Mouse (Mus musculus): ENCODE data around the gene Slc6a21. TPM values are rescaled to one million over a fixed set of nuclear protein-coding genes. Genes with fewer than 3 reads are reported as not detected.

Gene Slc6a21
- polyA plus RNA-seq, 1 experiment from 2014 or later: not detected

DNA sequence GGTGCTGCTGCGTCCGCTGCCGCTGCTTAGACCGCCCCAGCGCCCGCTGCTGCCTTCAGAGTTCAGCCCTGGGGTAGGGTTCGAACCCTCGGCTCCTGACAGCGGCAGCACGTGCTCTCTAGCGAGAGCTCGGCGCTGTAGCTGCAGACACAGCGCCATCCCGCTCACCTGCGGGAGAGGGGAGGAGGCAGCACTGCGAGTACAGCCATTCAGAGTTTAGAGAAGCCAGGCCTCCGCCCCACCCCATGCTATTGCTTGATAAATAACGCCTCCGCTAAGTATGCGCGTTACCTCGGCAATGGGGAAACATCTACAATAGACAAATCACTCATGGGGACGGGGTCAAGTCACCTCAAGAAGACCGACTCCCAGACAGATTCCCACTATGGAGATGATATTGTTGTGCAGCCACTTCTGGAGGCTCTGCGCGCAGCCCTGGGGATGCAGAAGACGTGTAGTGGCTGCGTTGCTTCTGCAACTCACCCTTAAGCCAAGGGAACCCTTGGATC is 42.9 kb upstream of the Slc6a21 start:
- no peaks in the 10 kb centered on the region for H3K9me3 ChIP-seq (replicated peaks; ENCODE audit: control insufficient read depth, low read length)
- H3K4me2 ChIP-seq: peak overlapping the region; percentile 61
- peak overlapping the region; percentile 60 for H3K27ac ChIP-seq (ENCODE audit: low read depth, low read length)
- peak overlapping the region; percentile 32 for H3K4me3 ChIP-seq (ENCODE audit: low read depth, low read length)
- WGBS (ENCODE audit: insufficient replicate concordance): 7% methylated on average over 29 of the region's 29 CpGs
- H3K9ac ChIP-seq (ENCODE audit: low read depth, low read length): peak overlapping the region; percentile 36; the same call in 1 of the 2 replicates
- H3K4me1 ChIP-seq (ENCODE audit: control insufficient read depth, insufficient read depth, low read length): peaks cover 40% of the 10 kb centered on the region
- H3K27me3 ChIP-seq (ENCODE audit: control insufficient read depth, insufficient read depth, low read length): peaks cover 18% of the 10 kb centered on the region
- H3K36me3 ChIP-seq (ENCODE audit: control insufficient read depth, insufficient read depth, low read length): peaks cover 24% of the 10 kb centered on the region
- ATAC-seq (replicated peaks; ENCODE audit: insufficient number of reproducible peaks, low FRiP score, low TSS enrichment): no peak

DNA sequence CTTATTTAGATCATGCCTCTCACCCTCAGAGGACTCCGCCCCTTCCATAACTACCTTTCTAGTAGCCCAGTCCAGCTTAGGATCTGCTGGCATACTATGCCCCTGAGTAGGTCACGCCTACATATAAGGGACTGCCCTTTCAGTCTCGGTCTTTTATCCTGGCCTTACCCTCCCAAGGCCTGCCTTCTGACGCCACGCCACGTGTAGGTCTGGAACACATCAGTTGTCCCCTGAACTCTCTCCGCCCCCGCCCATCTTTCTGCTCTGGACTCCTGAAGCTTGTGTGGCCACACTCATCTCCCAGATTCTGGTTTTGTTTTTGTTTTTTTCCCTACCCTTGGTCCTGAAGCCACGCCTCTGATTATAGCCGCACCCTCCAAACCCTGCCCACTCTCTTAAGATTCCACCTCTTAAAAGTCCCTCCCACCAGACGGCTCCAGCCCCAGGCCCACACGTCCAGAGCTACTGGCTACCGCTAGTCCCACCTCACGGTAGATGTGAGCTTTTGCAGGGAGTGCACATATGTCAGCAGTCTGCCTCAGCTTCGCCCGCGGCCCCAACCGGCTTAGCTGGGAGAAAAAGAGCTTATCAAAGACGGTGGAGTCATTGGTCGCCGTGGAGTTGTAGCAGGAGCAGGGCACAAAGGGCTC is 42.3 kb upstream of the Slc6a21 start:
- Histone ChIP-seq H3K9ac (ENCODE audit: low read depth, low read length) (peak overlapping the region; percentile 52; the same call in 1 of the 2 replicates), H3K27ac (ENCODE audit: low read depth, low read length) (peak overlapping the region; percentile 60), H3K36me3 (ENCODE audit: control insufficient read depth, insufficient read depth, low read length) (peaks cover 19% of the 10 kb centered on the region), H3K27me3 (ENCODE audit: control insufficient read depth, insufficient read depth, low read length) (peaks cover 19% of the 10 kb centered on the region), H3K4me1 (ENCODE audit: control insufficient read depth, insufficient read depth, low read length) (peaks cover 40% of the 10 kb centered on the region), H3K9me3 (replicated peaks; ENCODE audit: control insufficient read depth, low read length) (no peaks in the 10 kb centered on the region), H3K4me2 (peak overlapping the region; percentile 61), H3K4me3 (ENCODE audit: low read depth, low read length) (peak overlapping the region; percentile 32)
- ATAC-seq (replicated peaks; ENCODE audit: insufficient number of reproducible peaks, low FRiP score, low TSS enrichment): peak; percentile 62
- WGBS (ENCODE audit: insufficient replicate concordance): 3% methylated on average over 21 of the region's 21 CpGs

DNA sequence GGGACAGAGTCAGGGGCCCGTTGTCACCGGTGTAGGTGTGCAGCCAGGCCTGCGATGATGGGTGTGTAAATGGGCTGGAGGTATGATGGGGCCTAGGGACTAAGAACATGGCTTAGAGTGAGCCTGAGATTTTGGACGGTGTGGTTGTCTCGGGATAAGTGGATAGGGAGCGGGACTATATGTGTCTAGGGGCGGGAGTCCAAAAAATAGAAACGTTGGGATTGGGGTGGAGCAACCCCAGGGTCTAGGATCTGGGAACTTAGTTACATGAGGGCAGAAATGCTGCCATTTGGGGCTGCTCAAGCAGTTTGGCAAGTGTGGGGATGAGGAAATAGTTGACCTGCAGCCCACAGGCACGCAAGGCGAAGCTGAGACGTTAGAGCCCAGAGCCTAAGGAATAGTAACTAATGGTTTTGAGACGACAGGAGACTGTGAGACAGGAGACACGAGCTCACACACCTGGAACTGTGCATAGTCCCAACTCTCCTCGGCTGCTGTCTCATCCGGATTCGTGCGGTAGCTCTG is 41.6 kb upstream of the Slc6a21 start:
- WGBS (ENCODE audit: insufficient replicate concordance): 26% methylated on average over 17 of the region's 17 CpGs
- H3K9ac ChIP-seq (ENCODE audit: low read depth, low read length): peak overlapping the region; percentile 52
- peak overlapping the region; percentile 61 for H3K4me2 ChIP-seq
- H3K36me3 ChIP-seq (ENCODE audit: control insufficient read depth, insufficient read depth, low read length): peaks cover 19% of the 10 kb centered on the region
- no peak for ATAC-seq (replicated peaks; ENCODE audit: insufficient number of reproducible peaks, low FRiP score, low TSS enrichment)
- peaks cover 43% of the 10 kb centered on the region for H3K4me1 ChIP-seq (ENCODE audit: control insufficient read depth, insufficient read depth, low read length)
- H3K4me3 ChIP-seq (ENCODE audit: low read depth, low read length): peak overlapping the region; percentile 32
- H3K27ac ChIP-seq (ENCODE audit: low read depth, low read length): peak overlapping the region; percentile 60
- H3K27me3 ChIP-seq (ENCODE audit: control insufficient read depth, insufficient read depth, low read length): peaks cover 19% of the 10 kb centered on the region
- no peaks in the 10 kb centered on the region for H3K9me3 ChIP-seq (replicated peaks; ENCODE audit: control insufficient read depth, low read length)

DNA sequence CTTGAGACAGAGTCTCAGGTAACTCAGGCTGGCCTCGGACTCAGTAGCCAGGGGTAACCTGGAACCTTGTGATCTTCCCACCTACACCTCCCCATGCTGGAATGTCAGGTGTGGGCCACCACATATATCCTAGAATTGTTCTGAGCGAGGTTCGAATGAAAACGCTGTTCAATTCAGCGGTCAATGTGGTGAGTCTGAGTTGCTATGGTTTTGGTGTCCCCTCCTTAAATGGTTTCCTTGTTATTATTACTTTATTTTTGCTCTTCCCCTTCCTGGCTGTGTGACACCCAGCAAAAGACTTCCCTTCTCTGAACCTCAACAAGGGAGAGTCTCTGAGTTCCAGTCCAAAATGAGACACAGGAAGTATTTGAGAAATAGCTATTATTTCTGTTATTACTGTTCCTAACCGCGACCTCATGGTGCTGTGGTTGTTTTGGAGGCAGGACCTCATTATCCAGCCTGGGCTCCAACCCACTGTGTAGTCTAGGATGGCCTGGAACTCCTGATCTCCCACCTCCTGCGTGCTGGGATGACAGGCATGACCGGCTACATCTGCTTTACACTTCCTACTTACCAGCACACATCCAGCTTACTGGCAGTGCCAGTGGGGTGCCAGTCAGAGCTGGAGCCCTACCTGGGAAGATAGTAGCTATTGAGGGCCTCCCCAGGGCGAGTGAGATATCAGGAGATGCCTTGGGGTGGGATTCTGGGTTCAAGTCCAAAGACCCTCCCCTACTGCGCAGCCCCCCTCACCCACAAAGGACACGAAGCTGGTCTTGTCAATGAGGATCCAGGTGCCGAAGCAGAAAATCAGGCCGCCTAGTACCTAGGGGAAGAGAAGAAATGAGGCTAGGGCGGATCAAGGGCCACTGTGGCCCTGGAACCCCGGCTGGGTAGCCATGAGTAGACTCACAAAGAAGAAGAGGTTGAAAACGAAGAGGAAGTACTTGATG is 39.3 kb upstream of the Slc6a21 start:
- no peaks in the 10 kb centered on the region for H3K9me3 ChIP-seq (replicated peaks; ENCODE audit: control insufficient read depth, low read length)
- peaks cover 19% of the 10 kb centered on the region for H3K27me3 ChIP-seq (ENCODE audit: control insufficient read depth, insufficient read depth, low read length)
- H3K9ac ChIP-seq (ENCODE audit: low read depth, low read length): no peak overlapping the region
- WGBS (ENCODE audit: insufficient replicate concordance): 71% methylated on average over 17 of the region's 17 CpGs
- H3K4me3 ChIP-seq (ENCODE audit: low read depth, low read length): no peak overlapping the region
- H3K27ac ChIP-seq (ENCODE audit: low read depth, low read length): no peak overlapping the region
- peaks cover 37% of the 10 kb centered on the region for H3K4me1 ChIP-seq (ENCODE audit: control insufficient read depth, insufficient read depth, low read length)
- H3K36me3 ChIP-seq (ENCODE audit: control insufficient read depth, insufficient read depth, low read length): no peaks in the 10 kb centered on the region
- no peak for ATAC-seq (replicated peaks; ENCODE audit: insufficient number of reproducible peaks, low FRiP score, low TSS enrichment)
- H3K4me2 ChIP-seq: peak overlapping the region; percentile 15

DNA sequence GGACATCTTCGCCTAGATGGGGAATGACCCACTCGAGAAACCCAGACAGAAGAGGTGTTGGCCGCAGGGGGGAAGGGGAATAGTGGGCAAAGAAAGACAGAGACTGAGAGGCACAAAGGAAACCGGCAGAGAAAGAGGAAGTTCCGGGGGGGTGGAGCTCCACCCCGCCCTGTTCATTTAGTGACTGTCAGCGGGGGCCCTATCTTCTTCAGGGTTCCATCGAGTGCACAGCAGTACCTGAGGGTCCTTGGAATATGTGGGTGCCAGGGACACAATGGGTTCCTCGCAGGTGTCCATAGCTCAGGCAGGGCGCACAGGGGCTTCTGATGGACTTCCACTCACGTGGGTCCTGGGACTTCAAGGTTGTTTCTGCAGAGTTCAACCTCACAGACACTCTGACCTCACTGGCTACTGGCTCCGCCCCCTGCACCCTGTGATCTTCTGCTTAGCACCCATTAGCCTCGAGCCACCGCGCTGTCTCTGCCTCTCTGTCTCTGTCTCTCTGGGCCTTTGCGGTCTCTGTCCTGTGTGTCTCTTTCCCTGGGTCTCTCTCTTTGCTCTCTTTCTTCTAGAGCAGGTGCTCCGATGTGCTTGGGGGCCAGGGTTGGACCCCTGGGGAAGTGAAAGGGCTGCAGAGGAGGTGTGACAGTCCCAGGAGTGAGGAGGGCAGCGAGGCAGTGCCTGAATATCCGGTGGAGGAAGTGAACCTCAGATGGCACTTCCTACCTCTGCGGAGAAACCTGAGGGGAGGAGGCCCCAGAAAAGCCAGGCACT is 38.4 kb upstream of the Slc6a21 start, which contains the start of gene Cd37:
Cd37 (minus strand) TSS at position 393 of the 774 bp plus-strand sequence.
- peaks cover 28% of the 10 kb centered on the region for H3K4me1 ChIP-seq (ENCODE audit: control insufficient read depth, insufficient read depth, low read length)
- no peaks in the 10 kb centered on the region for H3K36me3 ChIP-seq (ENCODE audit: control insufficient read depth, insufficient read depth, low read length)
- no peak within 1 kb of the TSS for H3K4me3 ChIP-seq (ENCODE audit: low read depth, low read length)
- peak within 1 kb of the TSS; percentile 15 for H3K4me2 ChIP-seq
- no peaks in the 10 kb centered on the region for H3K9me3 ChIP-seq (replicated peaks; ENCODE audit: control insufficient read depth, low read length)
- peaks cover 19% of the 10 kb centered on the region for H3K27me3 ChIP-seq (ENCODE audit: control insufficient read depth, insufficient read depth, low read length)
- no peak for ATAC-seq (replicated peaks; ENCODE audit: insufficient number of reproducible peaks, low FRiP score, low TSS enrichment)
- 24% methylated on average over 20 of the region's 20 CpGs for WGBS (ENCODE audit: insufficient replicate concordance)
- H3K9ac ChIP-seq (ENCODE audit: low read depth, low read length): no peak within 1 kb of the TSS
- H3K27ac ChIP-seq (ENCODE audit: low read depth, low read length): no peak within 1 kb of the TSS

DNA sequence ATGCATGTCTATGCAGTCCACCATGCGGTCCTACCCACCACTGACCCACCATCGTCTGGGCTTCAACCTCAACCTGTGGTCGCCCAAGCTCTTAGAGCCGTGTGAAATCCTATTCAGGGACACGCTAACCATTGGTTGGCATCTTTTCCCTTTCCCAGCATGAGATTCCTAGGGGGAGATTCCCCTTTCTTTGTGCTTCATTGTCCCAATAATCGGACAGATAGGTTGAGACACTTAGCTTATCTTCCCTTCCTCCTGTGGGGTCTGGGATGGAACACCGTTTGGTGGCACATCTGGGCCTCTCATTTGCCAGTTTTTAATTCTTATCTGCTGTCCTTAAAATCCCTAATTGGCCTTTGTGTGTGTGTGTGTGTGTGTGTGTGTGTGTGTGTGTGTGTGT is 37.2 kb upstream of the Slc6a21 start:
- no peaks in the 10 kb centered on the region for H3K36me3 ChIP-seq (ENCODE audit: control insufficient read depth, insufficient read depth, low read length)
- no peak for ATAC-seq (replicated peaks; ENCODE audit: insufficient number of reproducible peaks, low FRiP score, low TSS enrichment)
- no peak overlapping the region for H3K9ac ChIP-seq (ENCODE audit: low read depth, low read length)
- H3K4me2 ChIP-seq: no peak overlapping the region
- H3K4me1 ChIP-seq (ENCODE audit: control insufficient read depth, insufficient read depth, low read length): peaks cover 18% of the 10 kb centered on the region
- no peak overlapping the region for H3K27ac ChIP-seq (ENCODE audit: low read depth, low read length)
- no peaks in the 10 kb centered on the region for H3K9me3 ChIP-seq (replicated peaks; ENCODE audit: control insufficient read depth, low read length)
- H3K27me3 ChIP-seq (ENCODE audit: control insufficient read depth, insufficient read depth, low read length): peaks cover 19% of the 10 kb centered on the region
- no peak overlapping the region for H3K4me3 ChIP-seq (ENCODE audit: low read depth, low read length)
- 73% methylated on average over 7 of the region's 7 CpGs for WGBS (ENCODE audit: insufficient replicate concordance)

DNA sequence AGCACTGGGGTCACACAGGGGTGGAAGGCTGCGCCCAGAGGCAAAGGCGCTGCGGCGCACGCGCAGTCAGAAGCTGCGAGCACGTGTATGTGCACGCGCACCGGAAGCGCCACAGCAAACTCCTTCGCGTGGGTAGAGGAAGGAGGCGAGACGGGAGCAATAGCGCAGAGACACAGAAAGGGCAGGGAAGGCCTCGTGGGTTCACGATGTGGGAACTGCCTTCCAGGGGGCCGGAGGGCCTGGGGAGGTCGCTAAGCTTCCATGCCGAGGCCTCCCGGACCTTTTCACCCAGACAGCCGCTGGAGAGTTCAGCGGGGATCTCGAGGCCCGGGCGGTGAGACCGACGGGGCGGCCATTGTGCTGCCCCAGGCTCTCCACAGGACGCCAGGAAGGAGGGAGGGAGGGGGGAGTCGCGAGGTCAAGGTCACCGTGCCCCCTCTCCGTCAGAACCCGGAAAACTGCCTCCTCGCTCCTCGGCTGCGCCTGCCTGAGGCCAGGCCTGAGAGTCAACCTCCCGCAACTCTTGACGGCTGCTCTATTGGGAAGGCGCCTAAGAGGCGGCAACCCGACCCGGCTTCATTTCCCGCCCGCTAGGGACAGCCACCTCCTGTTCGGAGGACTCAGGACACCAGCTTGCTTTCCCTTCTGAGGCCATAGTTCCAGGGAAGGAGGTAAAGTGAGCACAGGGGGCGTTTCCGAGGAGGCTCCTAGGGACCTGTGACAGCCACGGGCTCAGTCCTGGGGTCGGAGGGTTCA is 36.5 kb upstream of the Slc6a21 start, which contains the start of gene Slc6a16:
Slc6a16 (plus strand) TSS at position 453 of the 756 bp plus-strand sequence.
- Histone ChIP-seq H3K9ac (ENCODE audit: low read depth, low read length) (peak within 1 kb of the TSS; percentile 66), H3K4me1 (ENCODE audit: control insufficient read depth, insufficient read depth, low read length) (peaks cover 13% of the 10 kb centered on the region), H3K9me3 (replicated peaks; ENCODE audit: control insufficient read depth, low read length) (no peaks in the 10 kb centered on the region), H3K36me3 (ENCODE audit: control insufficient read depth, insufficient read depth, low read length) (no peaks in the 10 kb centered on the region), H3K27me3 (ENCODE audit: control insufficient read depth, insufficient read depth, low read length) (peaks cover 19% of the 10 kb centered on the region), H3K27ac (ENCODE audit: low read depth, low read length) (no peak within 1 kb of the TSS), H3K4me2 (peak within 1 kb of the TSS; percentile 55), H3K4me3 (ENCODE audit: low read depth, low read length) (peak within 1 kb of the TSS; percentile 22)
- WGBS (ENCODE audit: insufficient replicate concordance): 16% methylated on average over 53 of the region's 53 CpGs
- ATAC-seq (replicated peaks; ENCODE audit: insufficient number of reproducible peaks, low FRiP score, low TSS enrichment): no peak
